Mouse (Mus musculus): ENCODE measurements around the gene Zcchc7. TPM values are rescaled to one million over a fixed set of nuclear protein-coding genes. Genes with fewer than 3 reads are reported as not detected.
"Not testable (repeated sequence)": the region's sequence is repeated elsewhere in the genome, so short reads cannot be mapped to it uniquely, and the experiment has no call there.

Gene Zcchc7
- polyA plus RNA-seq, 1 experiment from 2014 or later: 19.5 TPM

GRCm38 (mm10) chr4:44721237-44721636 lies 34.4 kb upstream of the Zcchc7 start:
- H3K27me3 ChIP-seq (ENCODE audit: control insufficient read depth, insufficient read depth, low read length): peaks cover 27% of the 10 kb centered on the region
- no peaks in the 10 kb centered on the region for H3K9me3 ChIP-seq (ENCODE audit: control insufficient read depth, low read length)
- H3K4me1 ChIP-seq (ENCODE audit: control insufficient read depth, insufficient read depth, low read length): no peaks in the 10 kb centered on the region
- 77% methylated on average over 4 of the region's 4 CpGs for WGBS
- H3K4me2 ChIP-seq: no peak overlapping the region
- H3K9ac ChIP-seq (ENCODE audit: low read length): no peak overlapping the region
- H3K4me3 ChIP-seq (ENCODE audit: low read depth, low read length): no peak overlapping the region
- H3K27ac ChIP-seq (ENCODE audit: low read depth, low read length): no peak overlapping the region
- H3K36me3 ChIP-seq (ENCODE audit: control insufficient read depth, insufficient read depth, low read length): no peaks in the 10 kb centered on the region
- DNase-seq (ENCODE audit: low spot score, missing footprints): peak; percentile 54
- ATAC-seq (ENCODE audit: low FRiP score): no peak

- Histone ChIP-seq H3K36me3 (ENCODE audit: control insufficient read depth, insufficient read depth, low read length) (no peaks in the 10 kb centered on the region), H3K9ac (ENCODE audit: low read length) (no peak overlapping the region), H3K9me3 (ENCODE audit: control insufficient read depth, low read length) (peaks cover 3% of the 10 kb centered on the region; the same call in 1 of the 2 replicates), H3K4me1 (ENCODE audit: control insufficient read depth, insufficient read depth, low read length) (no peaks in the 10 kb centered on the region), H3K27ac (ENCODE audit: low read depth, low read length) (no peak overlapping the region), H3K4me2 (no peak overlapping the region), H3K27me3 (ENCODE audit: control insufficient read depth, insufficient read depth, low read length) (peaks cover 6% of the 10 kb centered on the region; the same call in 1 of the 2 replicates), H3K4me3 (ENCODE audit: low read depth, low read length) (no peak overlapping the region)
- no peak for ATAC-seq (ENCODE audit: low FRiP score)
- no peak for DNase-seq (ENCODE audit: low spot score, missing footprints)
- 80% methylated on average over 1 of the region's 1 CpGs for WGBS
Measured at GRCm38 (mm10) chr4:44740471-44740870, 15.2 kb upstream of the Zcchc7 start.

- H3K27ac ChIP-seq (ENCODE audit: low read depth, low read length): peak overlapping the region; percentile 87
Measured at GRCm38 (mm10) chr4:44756134-44756951, 666 bp downstream of the Zcchc7 start.

GRCm38 (mm10) chr4:44757131-44757530 lies 1.5 kb downstream of the Zcchc7 start:
- WGBS: 8% methylated on average over 10 of the region's 10 CpGs
- Histone ChIP-seq H3K4me2 (peak overlapping the region; percentile 83), H3K9ac (ENCODE audit: low read length) (peak overlapping the region; percentile 90), H3K4me3 (ENCODE audit: low read depth, low read length) (peak overlapping the region; percentile 86), H3K27ac (ENCODE audit: low read depth, low read length) (peak overlapping the region; percentile 87)
- ATAC-seq (ENCODE audit: low FRiP score); H3K4me1 ChIP-seq (ENCODE audit: control insufficient read depth, insufficient read depth, low read length); H3K9me3 ChIP-seq (ENCODE audit: control insufficient read depth, low read length); H3K36me3 ChIP-seq (ENCODE audit: control insufficient read depth, insufficient read depth, low read length); DNase-seq (ENCODE audit: low spot score, missing footprints); H3K27me3 ChIP-seq (ENCODE audit: control insufficient read depth, insufficient read depth, low read length): not testable (repeated sequence)

More at GRCm38 (mm10) chr4:44756134-44756951, 666 bp downstream of the Zcchc7 start:
- Histone ChIP-seq H3K4me2 (peak overlapping the region; percentile 83), H3K9me3 (ENCODE audit: control insufficient read depth, low read length) (no peaks in the 10 kb centered on the region), H3K27me3 (ENCODE audit: control insufficient read depth, insufficient read depth, low read length) (no peaks in the 10 kb centered on the region), H3K4me1 (ENCODE audit: control insufficient read depth, insufficient read depth, low read length) (peaks cover 4% of the 10 kb centered on the region; the same call in 1 of the 2 replicates), H3K9ac (ENCODE audit: low read length) (peak overlapping the region; percentile 90), H3K36me3 (ENCODE audit: control insufficient read depth, insufficient read depth, low read length) (no peaks in the 10 kb centered on the region), H3K4me3 (ENCODE audit: low read depth, low read length) (peak overlapping the region; percentile 86)
- peak; percentile 98 for DNase-seq (ENCODE audit: low spot score, missing footprints)
- under 1% methylated on average over 60 of the region's 60 CpGs for WGBS
- peak; percentile 98 for ATAC-seq (ENCODE audit: low FRiP score)

- WGBS: 36% methylated on average over 3 of the region's 3 CpGs
- Histone ChIP-seq H3K9me3 (ENCODE audit: control insufficient read depth, low read length) (no peaks in the 10 kb centered on the region), H3K27me3 (ENCODE audit: control insufficient read depth, insufficient read depth, low read length) (no peaks in the 10 kb centered on the region), H3K36me3 (ENCODE audit: control insufficient read depth, insufficient read depth, low read length) (no peaks in the 10 kb centered on the region), H3K9ac (ENCODE audit: low read length) (no peak overlapping the region), H3K4me1 (ENCODE audit: control insufficient read depth, insufficient read depth, low read length) (peaks cover 5% of the 10 kb centered on the region), H3K4me2 (no peak overlapping the region), H3K27ac (ENCODE audit: low read depth, low read length) (no peak overlapping the region), H3K4me3 (ENCODE audit: low read depth, low read length) (no peak overlapping the region)
- DNase-seq (ENCODE audit: low spot score, missing footprints) (peak; percentile 83), ATAC-seq (ENCODE audit: low FRiP score) (no peak)
Measured at GRCm38 (mm10) chr4:44774890-44775289, 19.2 kb downstream of the Zcchc7 start.

- Histone ChIP-seq H3K4me1 (ENCODE audit: control insufficient read depth, insufficient read depth, low read length) (peaks cover 5% of the 10 kb centered on the region), H3K4me3 (ENCODE audit: low read depth, low read length) (no peak overlapping the region), H3K27me3 (ENCODE audit: control insufficient read depth, insufficient read depth, low read length) (no peaks in the 10 kb centered on the region), H3K36me3 (ENCODE audit: control insufficient read depth, insufficient read depth, low read length) (no peaks in the 10 kb centered on the region), H3K4me2 (no peak overlapping the region), H3K9me3 (ENCODE audit: control insufficient read depth, low read length) (no peaks in the 10 kb centered on the region), H3K27ac (ENCODE audit: low read depth, low read length) (no peak overlapping the region), H3K9ac (ENCODE audit: low read length) (no peak overlapping the region)
- WGBS: 51% methylated on average over 2 of the region's 2 CpGs
- ATAC-seq (ENCODE audit: low FRiP score) (no peak), DNase-seq (ENCODE audit: low spot score, missing footprints) (peak; percentile 83)
Measured at GRCm38 (mm10) chr4:44776651-44777050, 21.0 kb downstream of the Zcchc7 start.

- Histone ChIP-seq H3K27ac (ENCODE audit: low read depth, low read length) (no peak overlapping the region), H3K9me3 (ENCODE audit: control insufficient read depth, low read length) (no peaks in the 10 kb centered on the region), H3K4me3 (ENCODE audit: low read depth, low read length) (no peak overlapping the region), H3K9ac (ENCODE audit: low read length) (no peak overlapping the region), H3K36me3 (ENCODE audit: control insufficient read depth, insufficient read depth, low read length) (no peaks in the 10 kb centered on the region), H3K27me3 (ENCODE audit: control insufficient read depth, insufficient read depth, low read length) (no peaks in the 10 kb centered on the region), H3K4me2 (no peak overlapping the region), H3K4me1 (ENCODE audit: control insufficient read depth, insufficient read depth, low read length) (peaks cover 5% of the 10 kb centered on the region)
- DNase-seq (ENCODE audit: low spot score, missing footprints): peak; percentile 84
- 71% methylated on average over 3 of the region's 3 CpGs for WGBS
- ATAC-seq (ENCODE audit: low FRiP score): no peak
Measured at GRCm38 (mm10) chr4:44777101-44777500, 21.4 kb downstream of the Zcchc7 start.

- no peak overlapping the region for H3K9ac ChIP-seq (ENCODE audit: low read length)
- H3K36me3 ChIP-seq (ENCODE audit: control insufficient read depth, insufficient read depth, low read length): no peaks in the 10 kb centered on the region
- H3K27ac ChIP-seq (ENCODE audit: low read depth, low read length): no peak overlapping the region
- peaks cover 5% of the 10 kb centered on the region for H3K4me1 ChIP-seq (ENCODE audit: control insufficient read depth, insufficient read depth, low read length)
- H3K27me3 ChIP-seq (ENCODE audit: control insufficient read depth, insufficient read depth, low read length): no peaks in the 10 kb centered on the region
- ATAC-seq (ENCODE audit: low FRiP score) (no peak), DNase-seq (ENCODE audit: low spot score, missing footprints) (peak; percentile 80)
- no peak overlapping the region for H3K4me2 ChIP-seq
- no peak overlapping the region for H3K4me3 ChIP-seq (ENCODE audit: low read depth, low read length)
- no peaks in the 10 kb centered on the region for H3K9me3 ChIP-seq (ENCODE audit: control insufficient read depth, low read length)
Measured at GRCm38 (mm10) chr4:44777711-44778110, 22.0 kb downstream of the Zcchc7 start.

- H3K27me3 ChIP-seq (ENCODE audit: control insufficient read depth, insufficient read depth, low read length): no peaks in the 10 kb centered on the region
- H3K9me3 ChIP-seq (ENCODE audit: control insufficient read depth, low read length): no peaks in the 10 kb centered on the region
- no peak for ATAC-seq (ENCODE audit: low FRiP score)
- H3K27ac ChIP-seq (ENCODE audit: low read depth, low read length): no peak overlapping the region
- H3K4me2 ChIP-seq: no peak overlapping the region
- no peaks in the 10 kb centered on the region for H3K36me3 ChIP-seq (ENCODE audit: control insufficient read depth, insufficient read depth, low read length)
- peaks cover 5% of the 10 kb centered on the region for H3K4me1 ChIP-seq (ENCODE audit: control insufficient read depth, insufficient read depth, low read length)
- H3K4me3 ChIP-seq (ENCODE audit: low read depth, low read length): no peak overlapping the region
- 44% methylated on average over 3 of the region's 3 CpGs for WGBS
- no peak overlapping the region for H3K9ac ChIP-seq (ENCODE audit: low read length)
- peak; percentile 86 for DNase-seq (ENCODE audit: low spot score, missing footprints)
Measured at GRCm38 (mm10) chr4:44778316-44778715, 22.6 kb downstream of the Zcchc7 start.
